Mouse (Mus musculus) large intestine, adult 2 months (tissue): Measurements from ENCODE around the gene Oard1. TPM values are rescaled to one million over a fixed set of nuclear protein-coding genes. Genes with fewer than 3 reads are reported as not detected.

Experiments
- DNase-seq: peaks from one replicate; pipeline ENCODE4 v3.0.0-alpha.2; 2012; ENCODE audit warnings: low read depth, low spot score
- WGBS: fragments of 180-500 bp; shearing (Covaris S2); methylation state at CpG from one replicate; pipeline ENCODE4 v1.1.7; 2018; 5-methylcytosine and 5-hydroxymethylcytosine counted together
- polyA plus RNA-seq: library from polyadenylated mRNA; depleted of rRNA; stranded (reverse); fragments of >200 nt; gene quantifications from 2 replicates; pipeline ENCODE4 v1.2.3, GENCODE M21; 2012

The Oard1 gene
- polyA plus RNA-seq, 1 experiment: 13.4 TPM

GRCm38 (mm10) chr17:48433006-48433655, 23.3 kb downstream of the Oard1 start:
- no peak for DNase-seq
- WGBS: 67% methylated on average over 20 of the region's 20 CpGs

- WGBS: 25% methylated on average over 6 of the region's 6 CpGs
Observed at GRCm38 (mm10) chr17:48433689-48434330, 24.0 kb downstream of the Oard1 start.

GRCm38 (mm10) chr17:48434479-48434878, 24.7 kb downstream of the Oard1 start:
- 65% methylated on average over 5 of the region's 5 CpGs for WGBS
- DNase-seq: no peak

More at GRCm38 (mm10) chr17:48433689-48434330, 24.0 kb downstream of the Oard1 start:
- DNase-seq: no peak

DNA sequence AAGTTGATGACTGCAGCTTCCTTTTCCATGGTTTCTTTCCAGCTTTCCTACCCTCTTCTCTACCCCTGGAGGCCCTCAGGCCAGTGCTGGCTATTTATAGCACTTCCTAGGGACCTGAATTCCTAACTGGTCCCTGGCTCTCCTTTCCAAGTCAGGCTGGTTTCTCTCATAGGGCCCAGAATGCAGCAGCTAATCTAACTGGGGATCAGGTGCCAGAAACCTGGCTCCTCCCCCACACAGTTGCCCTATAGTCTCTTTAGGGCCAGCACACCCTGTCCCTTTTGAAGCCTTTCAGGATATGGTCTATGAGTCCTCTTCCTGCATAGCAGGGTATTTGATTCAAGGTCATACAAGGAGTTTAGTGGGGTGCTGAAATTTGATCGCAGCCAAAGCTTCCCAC, 26.7 kb downstream of the Oard1 start:
- WGBS: 32% methylated on average over 1 of the region's 1 CpGs
- no peak for DNase-seq

DNA sequence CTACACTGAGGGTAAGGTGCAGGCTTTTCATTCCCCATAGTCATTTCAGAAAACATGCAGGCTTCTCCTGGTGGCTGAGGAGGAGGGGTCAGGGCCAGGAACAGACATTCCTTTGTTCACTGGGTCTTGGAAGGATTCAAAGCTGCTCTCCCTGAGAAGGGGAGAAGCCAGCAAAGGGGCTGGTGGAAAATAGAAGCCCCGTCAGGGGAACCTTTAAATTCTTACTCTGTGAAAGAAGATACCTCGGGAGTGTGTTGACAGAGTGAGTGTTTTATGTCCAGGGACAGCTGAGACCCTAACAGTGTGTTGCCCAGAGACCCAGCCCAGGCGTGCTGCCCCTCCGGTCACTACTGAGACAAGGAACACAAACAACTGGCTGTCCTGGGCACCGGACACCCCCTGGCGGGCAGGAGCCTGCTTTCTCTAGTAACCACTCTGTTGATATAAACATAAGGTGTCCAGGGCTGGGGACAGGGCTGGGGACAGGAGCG, 27.7 kb downstream of the Oard1 start:
- WGBS: 45% methylated on average over 7 of the region's 7 CpGs
- DNase-seq: no peak

DNA sequence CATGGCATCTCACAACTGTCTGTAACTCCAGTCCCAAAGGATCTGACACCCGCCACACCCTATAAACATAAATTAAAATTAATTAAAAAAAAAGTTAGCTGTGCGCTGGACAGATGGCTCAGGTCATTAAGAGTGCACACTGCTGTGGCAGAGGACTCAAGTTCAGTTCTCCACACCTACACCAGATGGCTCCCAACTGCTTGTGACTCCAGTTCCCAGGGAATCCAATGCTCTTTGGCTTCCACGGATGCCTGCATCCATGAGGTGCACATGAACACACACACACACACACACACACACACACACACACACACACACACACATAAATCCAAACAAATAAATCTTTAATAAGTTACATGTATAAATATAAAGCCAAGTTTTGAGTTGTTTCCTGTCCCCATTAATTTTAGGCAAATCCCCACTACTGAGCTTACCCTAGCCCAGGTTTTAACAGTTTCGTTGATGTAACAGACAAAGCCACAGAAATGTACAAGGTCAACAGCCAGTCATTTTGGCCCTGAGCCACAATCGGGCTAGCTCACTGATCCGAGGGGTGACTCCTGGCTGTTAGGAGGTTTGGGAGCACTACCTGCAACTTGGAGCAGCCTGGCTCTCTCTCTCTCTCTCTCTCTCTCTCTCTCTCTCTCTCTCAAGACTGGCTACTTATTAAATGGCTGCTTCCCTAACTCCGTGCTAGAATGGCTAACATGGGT, 33.1 kb downstream of the Oard1 start:
- 61% methylated on average over 7 of the region's 7 CpGs for WGBS
- DNase-seq: no peak

- no peak for DNase-seq
- WGBS: 84% methylated on average over 16 of the region's 16 CpGs
Observed at GRCm38 (mm10) chr17:48443542-48444145, 33.8 kb downstream of the Oard1 start.

DNA sequence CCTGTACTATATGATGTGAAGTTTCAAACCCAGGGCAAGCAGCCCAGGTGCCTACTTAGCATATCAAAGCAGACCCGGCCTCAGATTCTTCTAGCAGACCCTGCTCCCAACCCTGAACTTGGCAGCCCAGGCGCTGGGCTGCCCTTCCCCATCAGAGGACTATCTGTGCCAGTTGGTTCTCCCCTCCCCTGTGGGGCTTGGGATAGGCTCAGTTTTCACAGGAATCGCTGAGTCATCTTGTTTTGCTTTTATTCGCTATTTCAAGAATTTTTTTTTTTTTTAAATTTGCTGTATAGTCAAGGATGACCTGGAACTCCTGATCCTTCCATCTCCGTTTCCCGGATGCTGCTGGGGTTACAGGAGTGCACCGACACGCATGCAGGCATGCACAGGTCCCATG, 37.9 kb downstream of the Oard1 start:
- 69% methylated on average over 8 of the region's 8 CpGs for WGBS

GRCm38 (mm10) chr17:48450666-48451352, 41.0 kb downstream of the Oard1 start:
- DNase-seq: no peak
- 86% methylated on average over 13 of the region's 13 CpGs for WGBS

More for the DNA sequence above, 37.9 kb downstream of the Oard1 start:
- no peak for DNase-seq

DNA sequence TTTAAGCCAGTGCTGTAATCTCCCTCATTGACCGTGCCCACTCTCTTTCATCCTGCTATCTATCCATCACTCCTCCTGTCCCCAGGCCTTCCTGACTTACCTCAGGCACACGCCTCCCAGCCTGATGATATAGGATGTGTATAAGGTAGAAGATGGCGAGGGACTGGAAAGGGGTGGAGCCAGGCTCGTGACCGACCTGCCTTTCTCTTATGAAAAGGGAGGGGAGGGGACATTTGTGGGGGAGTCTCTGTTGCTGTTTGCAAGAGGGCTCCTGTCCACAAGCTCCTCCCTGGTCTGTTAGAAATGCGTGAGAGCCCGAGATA, 41.5 kb downstream of the Oard1 start, which contains the start of gene Tspo2:
Tspo2 (minus strand) TSS at position 170 of the 323 bp plus-strand sequence.
- WGBS: 55% methylated on average over 7 of the region's 7 CpGs
- no peak for DNase-seq

- 36% methylated on average over 9 of the region's 9 CpGs for WGBS
- DNase-seq: no peak
Observed at GRCm38 (mm10) chr17:48451753-48452444, 42.1 kb downstream of the Oard1 start.

- 77% methylated on average over 7 of the region's 7 CpGs for WGBS
- DNase-seq: no peak
Observed at GRCm38 (mm10) chr17:48453489-48453888, 43.7 kb downstream of the Oard1 start.

GRCm38 (mm10) chr17:48454190-48454589, 44.4 kb downstream of the Oard1 start:
- WGBS: 27% methylated on average over 7 of the region's 7 CpGs
- DNase-seq: no peak

DNA sequence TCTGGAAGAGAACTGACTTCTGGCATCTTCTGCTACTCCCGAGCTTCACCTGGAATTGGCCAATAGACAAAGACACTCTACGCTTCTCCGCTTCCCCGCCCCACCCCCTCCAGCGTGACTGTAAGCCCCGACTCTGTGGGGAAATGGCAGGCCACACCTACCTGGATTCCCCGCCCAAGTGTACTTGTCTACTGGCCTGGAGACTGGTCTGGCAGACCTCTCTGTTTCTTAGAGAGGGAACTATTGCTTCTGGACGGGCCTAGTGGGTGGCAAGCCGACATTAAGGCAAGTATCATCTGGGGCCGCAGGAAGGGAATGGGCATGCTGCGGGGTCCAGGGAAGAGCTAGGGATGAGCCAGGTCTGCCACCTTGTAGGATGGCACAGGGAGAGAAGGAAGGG, 44.9 kb downstream of the Oard1 start, which contains the start of gene Unc5cl:
Unc5cl (plus strand) TSS at position 214 of the 400 bp plus-strand sequence.
- WGBS: 24% methylated on average over 11 of the region's 11 CpGs
- DNase-seq: no peak

DNA sequence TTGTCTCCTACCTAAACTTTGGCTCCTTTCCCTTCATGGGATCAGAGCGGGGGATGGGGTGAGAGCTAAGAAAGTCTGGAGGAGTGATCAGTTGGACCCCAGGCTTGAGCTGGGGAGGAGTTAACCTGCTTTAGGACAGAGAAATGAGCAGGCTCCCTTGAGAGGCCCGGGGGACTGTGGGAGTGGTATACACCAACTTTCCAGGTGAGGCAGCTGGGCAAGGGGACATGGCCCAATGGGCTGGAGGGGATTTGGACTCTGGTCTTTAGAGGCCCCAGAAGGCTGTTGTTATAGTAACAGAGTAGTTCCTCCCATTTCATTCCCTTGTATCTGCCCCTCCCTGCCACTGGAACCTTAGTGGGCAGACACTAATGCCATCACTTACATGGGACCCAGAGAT, 46.1 kb downstream of the Oard1 start:
- no peak for DNase-seq
- 42% methylated on average over 2 of the region's 2 CpGs for WGBS

- 23% methylated on average over 13 of the region's 13 CpGs for WGBS
- DNase-seq: no peak
Observed at GRCm38 (mm10) chr17:48457971-48458653, 48.3 kb downstream of the Oard1 start.

DNA sequence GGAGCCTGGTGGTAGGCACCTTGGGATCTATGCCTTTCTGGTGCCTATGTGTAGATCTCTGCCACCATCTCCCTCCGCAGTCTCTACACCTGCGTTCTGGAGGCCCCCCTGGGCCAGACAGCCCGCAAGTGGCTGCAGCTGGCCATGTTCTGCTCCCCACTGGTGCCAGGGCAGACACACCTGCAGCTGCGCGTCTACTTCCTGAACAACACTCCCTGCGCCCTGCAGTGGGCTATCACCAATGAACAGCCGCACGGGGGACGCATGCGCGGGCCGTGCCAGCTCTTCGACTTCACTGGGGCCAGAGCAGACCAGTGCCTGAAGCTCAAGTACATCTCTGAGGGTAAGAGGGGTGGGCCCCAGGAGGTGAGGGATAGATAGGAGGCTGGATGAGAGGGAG, 52.3 kb downstream of the Oard1 start:
- no peak for DNase-seq
- WGBS: 90% methylated on average over 13 of the region's 13 CpGs

GRCm38 (mm10) chr17:48463391-48463790, 53.6 kb downstream of the Oard1 start:
- DNase-seq: no peak

More at GRCm38 (mm10) chr17:48463391-48463790, 53.6 kb downstream of the Oard1 start:
- 97% methylated on average over 4 of the region's 4 CpGs for WGBS
